Mouse (Mus musculus) adrenal gland, postnatal 4 days (tissue): Measurements from ENCODE around the gene Usp29. TPM values are rescaled to one million over a fixed set of nuclear protein-coding genes. Genes with fewer than 3 reads are reported as not detected.
A peak's percentile ranks its signal among the peaks of the same experiment; 100 is the strongest.

ENCODE experiments used
- DNase-seq, 2 experiments: peaks; one replicate each; pipeline ENCODE4 v3.0.0; 2021 to 2022; ENCODE audit warnings: low spot score in 2 of 2, mixed read lengths in 2 of 2
- long read RNA-seq, 2 experiments: library from polyadenylated mRNA; stranded (forward); transcript quantifications; one replicate each; pipeline ENCODE4 v2.0.0; 2021
- total RNA-seq, 2 experiments: library from RNA; stranded (reverse); gene quantifications; 2 replicates each; pipeline ENCODE4 v1.2.3; 2021

Usp29 gene
- total RNA-seq = 1 to 10 TPM; 8.3 to 8.5 TPM
- long read RNA-seq, experiment 1, partial matches to known transcripts = 0 of 1 reads
- long read RNA-seq, experiment 1, other reads (novel, unspliced or antisense) = 1 of 1 reads
- long read RNA-seq, experiment 2, partial matches to known transcripts = 0 of 1 reads
- long read RNA-seq, experiment 2, other reads (novel, unspliced or antisense) = 1 of 1 reads

DNA sequence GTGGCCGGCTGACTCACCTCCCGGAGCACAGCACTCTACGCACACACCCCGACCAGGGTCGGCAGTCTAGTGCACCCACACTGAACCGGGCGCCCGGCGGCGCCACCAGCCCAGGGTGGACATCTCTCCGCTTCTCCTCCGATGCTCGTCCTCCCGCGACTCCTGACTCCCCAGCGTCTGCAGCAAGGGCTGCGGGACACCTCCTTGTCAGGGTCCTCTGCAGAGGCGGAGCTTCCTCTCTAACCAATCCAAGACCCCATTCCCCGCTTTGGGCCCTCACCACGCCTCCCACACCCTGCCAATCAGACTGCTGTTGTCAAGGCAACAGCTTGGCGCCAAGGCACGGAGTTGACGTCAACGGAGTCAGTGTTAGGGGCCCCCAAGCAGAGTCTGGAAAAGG lies at the start of gene Usp29, which contains the start of gene Peg3:
TSS of gene Usp29 (plus strand) at position 338 of the 400 bp plus-strand sequence.
TSS of gene Peg3 (minus strand) at position 191 of the 400 bp plus-strand sequence.
- peak; percentile 44 to 65 for DNase-seq

GRCm38 (mm10) chr7:6685511-6685910 lies 44.9 kb upstream of the Usp29 start:
- peak in 1 of 2 experiments; percentile 10 for DNase-seq

GRCm38 (mm10) chr7:6696241-6697045 lies 33.9 kb upstream of the Usp29 start, which contains the start of gene Zim1:
TSS of gene Zim1 (minus strand) at chr7:6696450.
- DNase-seq = peak; percentile 58 to 63

- DNase-seq = no peak
Observed at GRCm38 (mm10) chr7:6699230-6699629, 31.1 kb upstream of the Usp29 start.

DNA sequence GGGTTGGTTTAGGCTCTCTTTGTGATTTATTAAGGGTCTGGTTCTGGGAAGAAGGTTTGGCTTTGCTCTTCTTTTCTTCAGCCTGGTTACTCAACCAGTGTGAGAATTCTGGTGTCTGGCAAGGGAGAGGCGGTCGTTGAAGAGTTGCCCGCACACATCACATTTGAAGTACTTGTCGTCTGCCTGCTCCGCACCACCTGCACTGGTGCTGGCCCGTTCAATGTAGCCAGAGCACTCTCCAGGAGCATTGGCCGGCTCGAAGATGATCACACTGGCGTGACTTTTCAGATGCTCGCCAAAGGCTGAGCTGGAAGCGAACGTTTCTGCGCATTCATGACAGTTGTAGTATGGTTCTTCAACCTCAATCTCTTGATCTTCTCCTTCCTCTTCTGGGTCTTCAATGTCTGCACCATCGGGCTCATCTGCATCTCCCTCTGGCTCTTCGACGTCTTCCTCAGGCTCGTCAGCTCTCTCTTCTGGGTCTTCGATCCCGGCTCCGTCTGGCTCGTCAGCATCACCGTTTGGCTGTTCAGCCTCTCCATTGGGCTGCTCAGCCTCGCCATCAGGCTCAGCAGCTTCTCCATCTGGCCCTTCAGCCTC lies 22.9 kb upstream of the Usp29 start:
- DNase-seq = no peak

- DNase-seq = no peak
Observed at GRCm38 (mm10) chr7:6708451-6709180, 21.8 kb upstream of the Usp29 start.

GRCm38 (mm10) chr7:6709396-6709795 lies 21.0 kb upstream of the Usp29 start:
- DNase-seq = no peak

DNA sequence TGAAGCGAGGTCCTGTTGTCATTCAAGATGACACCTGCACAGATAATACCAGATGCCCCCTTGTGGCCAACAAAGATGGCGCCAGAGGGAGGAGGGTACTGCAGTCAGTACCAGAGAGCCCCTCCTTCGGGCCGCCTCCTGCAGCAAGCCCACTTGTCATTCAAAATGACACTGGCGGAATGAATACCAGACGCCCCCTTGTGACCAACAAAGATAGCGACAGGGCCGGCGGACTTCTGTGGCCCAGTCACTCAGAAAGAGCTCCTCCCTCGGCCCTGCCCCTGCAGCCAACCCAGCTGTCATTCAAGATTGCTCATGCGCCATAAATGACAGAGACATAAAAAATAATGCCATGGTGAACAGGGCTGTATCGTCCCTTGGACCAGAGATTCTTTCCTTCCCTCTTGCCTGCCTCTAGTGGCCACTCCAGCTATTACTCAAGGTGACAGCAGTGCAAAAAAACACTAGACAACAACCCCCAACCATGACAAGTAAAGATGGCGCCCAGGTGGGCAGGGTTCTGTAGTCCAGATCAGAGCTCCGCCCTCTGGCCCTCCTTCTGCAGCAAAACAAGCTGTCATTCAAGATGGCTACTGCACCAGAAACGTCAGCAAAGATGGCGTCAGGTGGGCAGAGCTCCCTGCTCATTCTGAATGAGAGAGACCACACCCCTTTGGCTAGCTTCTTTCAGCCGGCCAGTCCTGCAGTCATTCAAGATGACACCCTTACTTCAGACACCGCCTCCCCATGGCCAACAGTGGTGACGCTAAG lies 2.8 kb upstream of the Usp29 start:
- peak; percentile 16 to 59 for DNase-seq

GRCm38 (mm10) chr7:6728263-6728931 lies 2.0 kb upstream of the Usp29 start:
- peak; percentile 49 to 68 for DNase-seq

DNA sequence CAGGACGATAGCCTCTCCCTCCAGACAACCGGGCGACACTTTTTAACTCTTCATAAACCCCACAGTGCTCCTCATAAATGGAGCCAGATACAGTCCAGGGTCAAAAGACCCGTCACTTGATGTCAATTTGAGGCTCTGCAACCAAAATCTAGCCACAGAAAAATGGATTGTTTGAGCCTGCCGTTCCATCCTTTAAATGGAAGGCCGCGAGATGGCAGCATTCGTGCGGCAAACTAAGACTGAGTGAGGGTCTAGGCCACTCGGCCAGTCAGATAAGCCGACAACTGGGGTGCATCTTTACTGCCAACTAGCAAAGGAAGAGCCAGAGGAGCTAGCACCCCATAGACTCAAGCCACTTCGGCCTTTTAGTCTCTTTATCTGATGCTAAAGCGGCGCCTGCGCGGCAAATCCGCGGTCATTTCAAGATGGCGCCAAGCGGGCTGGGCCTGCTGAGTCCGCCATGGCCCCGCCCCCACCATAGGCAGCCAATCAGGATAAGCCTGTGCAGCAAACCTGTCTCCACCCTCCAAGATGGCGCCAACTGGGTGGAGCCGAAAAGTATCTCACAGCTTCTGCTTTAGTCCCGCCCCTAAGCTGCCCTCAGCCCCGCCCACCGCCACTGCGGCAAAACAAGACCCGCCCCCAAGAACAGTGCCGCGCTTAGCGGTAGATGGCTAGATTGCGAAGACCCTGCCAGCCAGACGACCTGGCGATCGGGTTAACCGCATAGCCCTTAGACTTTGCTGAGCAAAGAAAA lies 1.1 kb upstream of the Usp29 start:
- peak; percentile 65 to 80 for DNase-seq

DNA sequence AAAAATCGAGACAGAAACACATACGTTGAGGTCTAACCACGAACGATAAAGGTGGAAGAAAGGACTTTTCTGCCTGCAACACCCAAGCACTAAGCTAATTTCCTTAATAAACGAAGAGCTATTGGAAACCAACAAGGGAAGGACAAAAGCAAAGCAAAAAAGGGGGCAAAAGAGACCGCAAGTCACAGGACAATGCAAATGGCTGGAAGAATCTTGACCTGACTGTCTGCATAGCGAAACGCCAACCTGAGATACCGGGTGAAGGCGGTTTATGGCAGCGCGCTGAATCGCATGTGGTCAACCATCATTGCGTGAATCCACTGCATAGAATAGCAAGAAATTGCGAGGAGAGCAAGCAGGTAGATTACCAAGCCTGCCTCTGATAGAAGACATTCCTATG lies 423 bp downstream of the Usp29 start:
- DNase-seq = no peak

GRCm38 (mm10) chr7:6731373-6731772 lies 995 bp downstream of the Usp29 start:
- DNase-seq = no peak

GRCm38 (mm10) chr7:6731930-6732329 lies 1.6 kb downstream of the Usp29 start:
- DNase-seq = no peak

DNA sequence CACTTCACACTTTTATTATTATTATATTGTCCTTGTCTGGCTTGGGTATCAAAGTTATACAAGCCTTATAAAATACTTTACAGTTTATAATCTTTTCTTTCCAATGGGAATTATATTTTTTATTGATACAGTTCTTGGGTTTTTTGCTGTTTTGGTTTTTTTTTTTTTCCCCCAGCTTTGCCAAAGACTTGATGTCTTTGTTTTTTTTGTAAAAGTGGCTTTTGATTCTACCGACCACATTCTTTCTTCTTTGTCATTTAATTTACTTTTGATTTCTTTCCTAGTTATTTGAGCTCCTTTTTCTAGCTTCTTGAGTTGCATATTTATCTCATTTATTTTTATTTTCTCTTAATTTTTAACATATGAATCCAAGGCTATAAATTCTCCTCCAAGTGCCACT lies 5.7 kb downstream of the Usp29 start:
- no peak for DNase-seq

DNA sequence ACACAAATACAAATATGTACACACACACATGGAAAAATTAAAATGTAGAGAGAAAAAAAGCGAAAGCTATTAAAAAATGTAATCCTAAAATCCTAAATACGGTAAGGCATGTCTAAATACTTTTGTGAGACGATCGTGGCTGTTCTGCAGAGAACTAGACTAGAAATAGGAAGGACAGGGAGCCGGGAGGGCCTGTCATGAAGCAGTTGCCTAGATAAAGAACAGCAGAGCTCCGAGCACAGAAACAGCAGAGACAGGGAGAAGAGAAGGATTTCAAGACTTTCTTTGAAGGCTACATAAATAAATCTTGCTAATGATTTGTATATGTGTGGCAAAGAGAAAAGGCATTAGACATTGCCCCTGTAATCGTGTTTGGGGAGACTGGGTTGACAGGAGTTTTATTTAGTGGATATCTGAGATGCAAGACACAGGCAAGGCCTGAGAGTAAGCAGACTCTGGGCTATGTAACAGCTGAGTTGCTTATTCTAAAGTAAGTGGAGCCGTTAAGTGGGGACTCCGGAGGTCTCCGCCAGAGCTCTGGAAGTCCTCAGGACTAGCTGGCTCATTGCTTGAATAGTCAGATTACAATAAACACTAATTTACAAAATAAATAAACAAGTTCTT lies 14.0 kb downstream of the Usp29 start:
- DNase-seq = no peak

DNA sequence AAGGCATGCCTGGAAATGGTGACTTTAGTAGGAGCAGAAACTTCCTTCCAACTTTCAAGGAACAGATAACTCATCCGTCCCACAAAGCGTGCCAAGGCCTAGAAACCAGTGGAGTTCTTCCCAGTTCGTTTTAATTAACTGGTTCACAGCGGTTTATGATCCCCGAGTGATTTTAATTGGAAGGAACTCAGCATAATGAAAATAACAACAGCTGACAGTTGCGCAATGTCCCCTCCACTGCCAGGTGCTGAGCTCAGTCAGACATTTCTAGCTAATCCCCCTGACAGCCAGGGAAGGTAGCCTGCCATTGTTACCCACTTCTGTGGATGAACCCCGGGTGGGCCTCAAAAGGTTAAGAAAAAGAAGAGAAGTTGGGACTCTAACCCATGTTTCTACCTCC lies 18.8 kb downstream of the Usp29 start:
- DNase-seq = no peak

- DNase-seq = no peak
Observed at GRCm38 (mm10) chr7:6753440-6753839, 23.1 kb downstream of the Usp29 start.

GRCm38 (mm10) chr7:6756777-6757291 lies 26.5 kb downstream of the Usp29 start:
- DNase-seq = no peak

- DNase-seq = no peak
Observed at GRCm38 (mm10) chr7:6759698-6760097, 29.3 kb downstream of the Usp29 start.
